In the genomic region with DNA sequence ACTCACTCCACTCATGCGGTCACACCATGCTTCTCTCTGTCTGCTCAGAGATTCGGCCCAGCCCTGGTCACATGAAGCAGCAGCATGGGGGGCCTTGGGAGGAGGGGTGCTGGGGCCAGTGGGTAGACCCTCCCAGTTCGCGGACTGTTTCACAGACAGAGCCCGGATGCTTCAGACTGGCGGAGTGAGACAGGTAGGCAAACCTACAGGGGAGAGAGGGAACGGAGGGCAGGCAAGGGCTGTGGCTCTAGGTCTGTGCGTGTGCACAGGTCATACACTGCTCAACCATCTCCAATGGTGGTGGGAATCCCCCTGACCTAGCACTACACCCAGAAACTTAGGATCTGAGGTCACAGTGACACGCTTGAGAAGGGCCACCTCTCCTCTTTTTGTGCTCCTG, we compare ENCODE assay signal across 8 mouse cellular contexts. TPM values are rescaled to one million over a fixed set of nuclear protein-coding genes. Genes with fewer than 3 reads are reported as not detected.
A peak's percentile ranks its signal among the peaks of the same experiment; 100 is the strongest.
DNase-seq lines count a peak whose midpoint lies in the region; ATAC-seq lines count a peak whose summit lies in the region.

No protein-coding gene starts in this region.

- no peaks in the 10 kb centered on the region for H3K27me3 ChIP-seq in heart, embryonic 11.5 days (ENCODE audit: control insufficient read depth, insufficient read depth, low read length)

- peak; percentile 21; the same call in 1 of the 2 replicates for ATAC-seq in heart, embryonic 11.5 days (replicated peaks; ENCODE audit: insufficient number of reproducible peaks, low FRiP score, low TSS enrichment)

- WGBS in heart, embryonic 11.5 days (ENCODE audit: insufficient replicate concordance): 18% methylated on average over 9 of the region's 9 CpGs
- 69% methylated on average over 8 of the region's 9 CpGs for WGBS in macrophage (ENCODE audit: missing documents)

- H3K9me3 ChIP-seq in heart, embryonic 11.5 days (replicated peaks; ENCODE audit: control insufficient read depth, low read length): no peaks in the 10 kb centered on the region

- no peak for DNase-seq in heart, adult 8-10 months (ENCODE audit: low spot score)
- DNase-seq in Muller cell, postnatal 12 days (ENCODE audit: inconsistent ontology term): peak; percentile 54
- DNase-seq in heart, postnatal 4 days: peak; percentile 52
- no peak for DNase-seq in adrenal gland, adult (ENCODE audit: inconsistent age in 2 of 2, low spot score in 1 of 2)
- no peak for DNase-seq in ovary, postnatal 10 days (ENCODE audit: low spot score)
- DNase-seq in embryo, embryonic 9.5 days (ENCODE audit: extremely low spot score): no peak

- 0 out of 2 replicates have a peak overlapping the region, but pooled peaks have one; percentile 3 for H3K27ac ChIP-seq in heart, embryonic 11.5 days (ENCODE audit: low read depth, low read length)
- peak overlapping the region; percentile 22 for H3K27ac ChIP-seq in macrophage

- H3K4me2 ChIP-seq in heart, embryonic 11.5 days: peak overlapping the region; percentile 81

- H3K4me3 ChIP-seq in heart, embryonic 11.5 days (ENCODE audit: low read depth, low read length): peak overlapping the region; percentile 43
- no peak overlapping the region for H3K4me3 ChIP-seq in macrophage (ENCODE audit: inconsistent target)

- peaks cover 12% of the 10 kb centered on the region for H3K4me1 ChIP-seq in heart, embryonic 11.5 days (ENCODE audit: control insufficient read depth, insufficient read depth, low read length)

- H3K79me2 ChIP-seq in macrophage (ENCODE audit: inconsistent target): no peaks in the 10 kb centered on the region

- H3K9ac ChIP-seq in heart, embryonic 11.5 days (ENCODE audit: low read depth, low read length): peak overlapping the region; percentile 66

- no peaks in the 10 kb centered on the region for H3K36me3 ChIP-seq in heart, embryonic 11.5 days (ENCODE audit: control insufficient read depth, insufficient read depth, low read length)
- no peaks in the 10 kb centered on the region for H3K36me3 ChIP-seq in macrophage (ENCODE audit: inconsistent target)

RNA-seq across cellular contexts. Expression of gene Fosb, which starts 9.6 kb away (rescaled TPM):
- 0.11 and 0.17 TPM in 2 replicates for polyA plus RNA-seq in heart, embryonic 11.5 days (2014; fragmentation: Nextera tagmentation; extraction: Ambion mirVana)
- 1 to 10 TPM; 1.2 to 9.8 (median 5.1) TPM for total RNA-seq in heart, adult 8-10 months (2022)
- under 1 TPM; 0.52 to 0.86 TPM for total RNA-seq in heart, postnatal 4 days (2021)
- 100 to 1,000 TPM in 4 of 26 experiments, 10 to 100 TPM in 4, 1 to 10 TPM in 13, under 1 TPM in 5; 0.25 to 730 (median 3.1) TPM for total RNA-seq in macrophage (2018; cell fraction: chromatin; rRNA removed)
- 100 to 1,000 TPM in 3 of 26 experiments, 10 to 100 TPM in 8, 1 to 10 TPM in 8, under 1 TPM in 7; 0.20 to 141 (median 4.6) TPM for total RNA-seq in macrophage (2018; cell fraction: cytosol; rRNA removed)
- 100 to 1,000 TPM in 3 of 26 experiments, 10 to 100 TPM in 9, 1 to 10 TPM in 9, under 1 TPM in 5; 0.30 to 353 (median 7.2) TPM for total RNA-seq in macrophage (2018; cell fraction: nucleus; rRNA removed)
- 0.74 to 2.0 TPM (median 1.2 TPM) in 3 replicates for polyA plus RNA-seq in macrophage (2018)

RNA-seq across cellular contexts. Expression of gene Ercc1, which starts 25.1 kb away (rescaled TPM):
- 72.5 and 74.5 TPM in 2 replicates for polyA plus RNA-seq in heart, embryonic 11.5 days (2014; fragmentation: Nextera tagmentation; extraction: Ambion mirVana)
- 10 to 100 TPM; 39.8 to 46.9 (median 44.4) TPM for total RNA-seq in heart, adult 8-10 months (2022)
- total RNA-seq in heart, postnatal 4 days (2021): 10 to 100 TPM; 42.4 to 43.5 TPM
- total RNA-seq in macrophage (2018; cell fraction: chromatin; rRNA removed): 10 to 100 TPM; 14.4 to 47.9 (median 27.0) TPM
- total RNA-seq in macrophage (2018; cell fraction: cytosol; rRNA removed): 10 to 100 TPM; 15.6 to 27.5 (median 21.3) TPM
- total RNA-seq in macrophage (2018; cell fraction: nucleus; rRNA removed): 10 to 100 TPM; 11.2 to 36.0 (median 19.9) TPM
- polyA plus RNA-seq in macrophage (2018): 16.4 to 18.9 TPM (median 16.8 TPM) in 3 replicates

RNA-seq across cellular contexts. Expression of gene Rtn2, which starts 37.0 kb away (rescaled TPM):
- polyA plus RNA-seq in heart, embryonic 11.5 days (2014; fragmentation: Nextera tagmentation; extraction: Ambion mirVana): 25.3 and 31.2 TPM in 2 replicates
- total RNA-seq in heart, adult 8-10 months (2022): 100 to 1,000 TPM; 137 to 160 (median 149) TPM
- 10 to 100 TPM; 30.2 to 32.3 TPM for total RNA-seq in heart, postnatal 4 days (2021)
- total RNA-seq in macrophage (2018; cell fraction: chromatin; rRNA removed): 10 to 100 TPM in 1 of 26 experiments, 1 to 10 TPM in 13, under 1 TPM in 7, not detected in 5; 0.20 to 21.6 (median 1.8) TPM
- total RNA-seq in macrophage (2018; cell fraction: cytosol; rRNA removed): 1 to 10 TPM in 13 of 26 experiments, under 1 TPM in 12, not detected in 1; 0.14 to 6.2 (median 2.0) TPM
- total RNA-seq in macrophage (2018; cell fraction: nucleus; rRNA removed): 1 to 10 TPM in 15 of 26 experiments, under 1 TPM in 7, not detected in 4; 0.15 to 8.6 (median 2.9) TPM
- 0.09 to 0.52 TPM (median 0.32 TPM) in 3 replicates for polyA plus RNA-seq in macrophage (2018)

RNA-seq across cellular contexts. Expression of gene Ppm1n, which starts 39.6 kb away (rescaled TPM):
- 0.34 TPM in 1 of 2 replicates, not detected in the other for polyA plus RNA-seq in heart, embryonic 11.5 days (2014; fragmentation: Nextera tagmentation; extraction: Ambion mirVana)
- not detected for total RNA-seq in heart, adult 8-10 months (2022)
- under 1 TPM in 1 of 2 experiments, not detected in 1; 0.26 TPM for total RNA-seq in heart, postnatal 4 days (2021)
- total RNA-seq in macrophage (2018; cell fraction: chromatin; rRNA removed): 10 to 100 TPM in 1 of 26 experiments, 1 to 10 TPM in 12, under 1 TPM in 2, not detected in 11; 0.41 to 17.6 (median 3.0) TPM
- total RNA-seq in macrophage (2018; cell fraction: cytosol; rRNA removed): 1 to 10 TPM in 1 of 26 experiments, under 1 TPM in 14, not detected in 11; 0.05 to 1.1 (median 0.72) TPM
- total RNA-seq in macrophage (2018; cell fraction: nucleus; rRNA removed): 1 to 10 TPM in 11 of 26 experiments, under 1 TPM in 2, not detected in 13; 0.52 to 6.8 (median 3.9) TPM
- polyA plus RNA-seq in macrophage (2018): 0.38 TPM in 1 of 3 replicates, not detected in the others

RNA-seq across cellular contexts. Expression of gene Cd3eap, which starts 39.8 kb away (rescaled TPM):
- polyA plus RNA-seq in heart, embryonic 11.5 days (2014; fragmentation: Nextera tagmentation; extraction: Ambion mirVana): 17.6 and 18.9 TPM in 2 replicates
- total RNA-seq in heart, adult 8-10 months (2022): 10 to 100 TPM in 1 of 4 experiments, 1 to 10 TPM in 3; 8.8 to 12.7 (median 9.4) TPM
- total RNA-seq in heart, postnatal 4 days (2021): 1 to 10 TPM; 9.0 to 9.5 TPM
- 10 to 100 TPM in 4 of 26 experiments, 1 to 10 TPM in 21, under 1 TPM in 1; 0.87 to 15.1 (median 3.8) TPM for total RNA-seq in macrophage (2018; cell fraction: chromatin; rRNA removed)
- 10 to 100 TPM in 12 of 26 experiments, 1 to 10 TPM in 14; 4.1 to 14.6 (median 9.1) TPM for total RNA-seq in macrophage (2018; cell fraction: cytosol; rRNA removed)
- 10 to 100 TPM in 3 of 26 experiments, 1 to 10 TPM in 23; 1.8 to 17.4 (median 4.2) TPM for total RNA-seq in macrophage (2018; cell fraction: nucleus; rRNA removed)
- 12.4 to 20.7 TPM (median 20.5 TPM) in 3 replicates for polyA plus RNA-seq in macrophage (2018)

Comparison
In these comparisons a context has a peak if more than half of its experiments do, and no peak if none do; other contexts are left out.
1. DNase-seq: peak in Muller cell, postnatal 12 days (single experiment) and heart, postnatal 4 days (single experiment); none in heart, adult 8-10 months (single experiment), adrenal gland, adult (0 of 2), ovary, postnatal 10 days (single experiment) and embryo, embryonic 9.5 days (single experiment).
2. RNA of gene Rtn2, which starts 37.0 kb away (total RNA-seq): 137 to 160 TPM in heart, adult 8-10 months; 30.2 to 32.3 TPM in heart, postnatal 4 days; every median in the first group is over 4 times any median in the second.